Mouse (Mus musculus) gastrocnemius, adult 2 months (tissue): ENCODE measurements around the gene Nt5dc1. TPM values are rescaled to one million over a fixed set of nuclear protein-coding genes. Genes with fewer than 3 reads are reported as not detected.

Source experiments
- DNase-seq: peaks from one replicate; pipeline ENCODE4 v3.0.0; 2022
- H3K27ac ChIP-seq: fragments of 200-600 bp; 2 replicates; pipeline ENCODE4 v1.8.1; 2022; ENCODE audit warnings: mild to moderate bottlenecking
- H3K4me3 ChIP-seq: fragments of 200-600 bp; 2 replicates; pipeline ENCODE4 v1.8.1; 2022; ENCODE audit warnings: mild to moderate bottlenecking, moderate library complexity
- CTCF ChIP-seq: fragments of 200-600 bp; IDR thresholded peaks from 2 replicates; pipeline ENCODE4 v1.8.1; 2022; ENCODE audit warnings: antibody characterized with exemption, mild to moderate bottlenecking, moderate library complexity
- intact Hi-C: fragments of 180-260 bp; cut with DNase I; formaldehyde crosslinking; loops from one replicate; pipeline ENCODE4 v1.15.1; 2025
- total RNA-seq, 2 experiments: library from RNA; stranded (reverse); gene quantifications; 2 replicates each; pipeline ENCODE4 v1.2.3; 2021

Gene Nt5dc1
- total RNA-seq, 2 experiments from 2014 or later: 4.7 to 5.6 TPM

- no peak for DNase-seq
- TF ChIP-seq CTCF: no peak
- Histone ChIP-seq H3K4me3 (no peak overlapping the region), H3K27ac (no peak overlapping the region)
- intact Hi-C loops: no loop called here
Observed at GRCm38 (mm10) chr10:34358263-34358662, 60.1 kb downstream of the Nt5dc1 start.

- intact Hi-C loops: no loop called here
- no peak overlapping the region for H3K4me3 ChIP-seq
- H3K27ac ChIP-seq: no peak overlapping the region
- no peak for DNase-seq
- no peak for TF ChIP-seq CTCF
Observed at GRCm38 (mm10) chr10:34352166-34352565, 66.2 kb downstream of the Nt5dc1 start.

- no peak overlapping the region for H3K27ac ChIP-seq
- TF ChIP-seq CTCF: no peak
- DNase-seq: no peak
- H3K4me3 ChIP-seq: no peak overlapping the region
- intact Hi-C loops: no loop called here
Observed at GRCm38 (mm10) chr10:34341886-34342285, 76.5 kb downstream of the Nt5dc1 start.

- TF ChIP-seq CTCF: no peak
- Histone ChIP-seq H3K4me3 (no peak overlapping the region), H3K27ac (no peak overlapping the region)
- intact Hi-C loops: no loop called here
- no peak for DNase-seq
Observed at GRCm38 (mm10) chr10:34341014-34341413, 77.3 kb downstream of the Nt5dc1 start.

- Histone ChIP-seq H3K27ac (no peak overlapping the region), H3K4me3 (no peak overlapping the region)
- DNase-seq: peak; percentile 37
- intact Hi-C loops: loop anchor here (2.0 to 5.0 kb wide), 2 partner anchors 231 to 296 kb away; partner anchors contain the start of gene Calhm5
- TF ChIP-seq CTCF: peak; percentile 60
Observed at GRCm38 (mm10) chr10:34328310-34328709, 90.0 kb downstream of the Nt5dc1 start.

GRCm38 (mm10) chr10:34327144-34327543 is 91.2 kb downstream of the Nt5dc1 start:
- intact Hi-C loops: loop anchor here (5.0 kb wide), 1 partner anchor 230 kb away; the partner anchor contains the start of gene Calhm5
- Histone ChIP-seq H3K4me3 (no peak overlapping the region), H3K27ac (no peak overlapping the region)
- TF ChIP-seq CTCF: no peak
- DNase-seq: no peak

GRCm38 (mm10) chr10:34326701-34327100 is 91.7 kb downstream of the Nt5dc1 start:
- H3K27ac ChIP-seq: no peak overlapping the region
- peak; percentile 89; the same call in 1 of the 2 replicates for TF ChIP-seq CTCF
- intact Hi-C loops: loop anchor here (5.0 kb wide), 1 partner anchor 229 kb away; the partner anchor contains the start of gene Calhm5
- no peak overlapping the region for H3K4me3 ChIP-seq
- no peak for DNase-seq

- intact Hi-C loops: no loop called here
- H3K27ac ChIP-seq: no peak overlapping the region
Observed at GRCm38 (mm10) chr10:34320809-34321208, 97.5 kb downstream of the Nt5dc1 start.

GRCm38 (mm10) chr10:34317217-34317606 is 101.1 kb downstream of the Nt5dc1 start:
- H3K27ac ChIP-seq: no peak overlapping the region
- H3K4me3 ChIP-seq: no peak overlapping the region
- TF ChIP-seq CTCF: no peak
- intact Hi-C loops: no loop called here
- DNase-seq: no peak

More at GRCm38 (mm10) chr10:34320809-34321208, 97.5 kb downstream of the Nt5dc1 start:
- no peak overlapping the region for H3K4me3 ChIP-seq
- no peak for TF ChIP-seq CTCF
- no peak for DNase-seq

GRCm38 (mm10) chr10:34316571-34317216 is 101.7 kb downstream of the Nt5dc1 start:
- Histone ChIP-seq H3K27ac (no peak overlapping the region), H3K4me3 (no peak overlapping the region)
- intact Hi-C loops: no loop called here
- no peak for TF ChIP-seq CTCF
- no peak for DNase-seq

GRCm38 (mm10) chr10:34312536-34312935 is 105.8 kb downstream of the Nt5dc1 start:
- DNase-seq: no peak
- no peak overlapping the region for H3K27ac ChIP-seq
- intact Hi-C loops: no loop called here
- H3K4me3 ChIP-seq: no peak overlapping the region
- no peak for TF ChIP-seq CTCF

- intact Hi-C loops: no loop called here
- no peak for DNase-seq
- TF ChIP-seq CTCF: no peak
- Histone ChIP-seq H3K27ac (no peak overlapping the region), H3K4me3 (no peak overlapping the region)
Observed at GRCm38 (mm10) chr10:34309915-34310685, 108.3 kb downstream of the Nt5dc1 start.

- no peak overlapping the region for H3K27ac ChIP-seq
- TF ChIP-seq CTCF: no peak
- intact Hi-C loops: no loop called here
- DNase-seq: no peak
- H3K4me3 ChIP-seq: no peak overlapping the region
Observed at GRCm38 (mm10) chr10:34307070-34307469, 111.3 kb downstream of the Nt5dc1 start.
